Mouse (Mus musculus): ENCODE measurements around the gene Olfr324. TPM values are rescaled to one million over a fixed set of nuclear protein-coding genes. Genes with fewer than 3 reads are reported as not detected.

Olfr324 gene
- polyA plus RNA-seq (2012; rRNA removed), result not detected in 2 replicates

DNA sequence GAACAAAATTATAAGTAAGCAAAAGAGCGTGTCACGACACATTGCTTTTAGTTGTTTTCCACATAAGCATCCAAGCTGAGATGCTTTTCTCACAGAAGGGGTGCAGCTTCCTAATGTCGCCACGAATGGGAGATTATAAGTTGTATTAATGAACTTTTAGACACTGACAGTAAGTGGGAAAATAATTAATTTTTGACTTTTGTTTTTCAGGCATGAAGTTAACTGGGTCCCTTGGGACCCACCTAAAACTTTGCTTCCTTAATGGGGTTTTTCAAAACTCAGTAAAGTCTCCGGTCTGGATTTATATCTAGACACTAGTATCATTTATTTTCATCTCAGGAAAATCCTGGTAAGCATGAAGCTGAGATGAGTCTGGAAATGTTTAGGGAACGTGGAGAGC lies at the start of gene Olfr324:
Gene Olfr324 (plus strand): TSS at position 301 of the 400 bp plus-strand sequence.
- no peak within 1 kb of the TSS for H3K4me3 ChIP-seq (ENCODE audit: control insufficient read depth, insufficient read depth, low read length)
- H3K27ac ChIP-seq (ENCODE audit: control insufficient read depth, insufficient read depth, low read length), result no peak within 1 kb of the TSS
- TF ChIP-seq CTCF (IDR thresholded peaks at IDR 0.05; ENCODE audit: borderline replicate concordance, control insufficient read depth, extremely low read depth, insufficient read depth, low read length, poor library complexity) (no peak), POLR2A (IDR thresholded peaks at IDR 0.05; ENCODE audit: control insufficient read depth, extremely low read depth, insufficient read depth, low read length, poor library complexity) (no peak)
- H3K36me3 ChIP-seq (ENCODE audit: control insufficient read depth, insufficient read depth, low read length), result no peaks in the 10 kb centered on the region
- H3K4me1 ChIP-seq (replicated peaks; ENCODE audit: control insufficient read depth, insufficient read depth, low read length), result no peaks in the 10 kb centered on the region
- DNase-seq, result no peak
- WGBS, result 90% methylated on average over 6 of the region's 6 CpGs
- no peaks in the 10 kb centered on the region for H3K27me3 ChIP-seq (ENCODE audit: control insufficient read depth, insufficient read depth, low read length)

GRCm38 (mm10) chr11:58546322-58546721 lies 48.6 kb upstream of the Olfr324 start, which contains the start of gene Olfr329-ps:
Gene Olfr329-ps, minus strand, starts transcription at chr11:58546422.
- no peaks in the 10 kb centered on the region for H3K4me1 ChIP-seq (replicated peaks; ENCODE audit: control insufficient read depth, insufficient read depth, low read length)
- DNase-seq, result no peak
- no peak within 1 kb of the TSS for H3K4me3 ChIP-seq (ENCODE audit: control insufficient read depth, insufficient read depth, low read length)
- H3K36me3 ChIP-seq (ENCODE audit: control insufficient read depth, insufficient read depth, low read length), result no peaks in the 10 kb centered on the region
- no peak within 1 kb of the TSS for H3K27ac ChIP-seq (ENCODE audit: control insufficient read depth, insufficient read depth, low read length)
- H3K27me3 ChIP-seq (ENCODE audit: control insufficient read depth, insufficient read depth, low read length), result no peaks in the 10 kb centered on the region
- 87% methylated on average over 5 of the region's 5 CpGs for WGBS
- no peak for TF ChIP-seq CTCF (IDR thresholded peaks at IDR 0.05; ENCODE audit: borderline replicate concordance, control insufficient read depth, extremely low read depth, insufficient read depth, low read length, poor library complexity)
- TF ChIP-seq POLR2A (IDR thresholded peaks at IDR 0.05; ENCODE audit: control insufficient read depth, extremely low read depth, insufficient read depth, low read length, poor library complexity), result no peak

DNA sequence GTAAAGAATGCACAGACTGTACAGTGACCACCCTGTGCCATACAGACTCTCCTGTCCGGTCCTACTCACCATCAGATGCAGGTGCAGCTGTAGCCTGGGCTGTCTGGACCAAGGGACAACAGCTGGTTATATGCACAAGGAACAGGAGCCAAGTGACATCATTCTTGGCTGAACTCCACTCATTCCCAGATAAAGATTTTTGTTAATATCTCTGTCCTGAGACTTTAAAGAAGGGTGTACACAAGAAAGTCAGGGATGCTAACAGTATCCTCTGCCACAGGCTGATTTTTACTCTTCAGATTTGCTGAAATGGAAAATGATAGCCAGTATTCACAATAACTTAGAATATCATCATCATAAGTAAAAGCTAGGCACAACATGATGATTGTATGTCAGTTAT lies 39.4 kb upstream of the Olfr324 start, which contains the start of gene Olfr328:
Gene Olfr328 (minus strand): TSS at position 101 of the 400 bp plus-strand sequence.
- H3K27ac ChIP-seq (ENCODE audit: control insufficient read depth, insufficient read depth, low read length), result no peak within 1 kb of the TSS
- DNase-seq, result no peak
- H3K27me3 ChIP-seq (ENCODE audit: control insufficient read depth, insufficient read depth, low read length), result no peaks in the 10 kb centered on the region
- 86% methylated on average over 1 of the region's 1 CpGs for WGBS
- H3K36me3 ChIP-seq (ENCODE audit: control insufficient read depth, insufficient read depth, low read length), result no peaks in the 10 kb centered on the region
- no peak for TF ChIP-seq POLR2A (IDR thresholded peaks at IDR 0.05; ENCODE audit: control insufficient read depth, extremely low read depth, insufficient read depth, low read length, poor library complexity)
- no peak for TF ChIP-seq CTCF (IDR thresholded peaks at IDR 0.05; ENCODE audit: borderline replicate concordance, control insufficient read depth, extremely low read depth, insufficient read depth, low read length, poor library complexity)
- no peaks in the 10 kb centered on the region for H3K4me1 ChIP-seq (replicated peaks; ENCODE audit: control insufficient read depth, insufficient read depth, low read length)
- no peak within 1 kb of the TSS for H3K4me3 ChIP-seq (ENCODE audit: control insufficient read depth, insufficient read depth, low read length)

DNA sequence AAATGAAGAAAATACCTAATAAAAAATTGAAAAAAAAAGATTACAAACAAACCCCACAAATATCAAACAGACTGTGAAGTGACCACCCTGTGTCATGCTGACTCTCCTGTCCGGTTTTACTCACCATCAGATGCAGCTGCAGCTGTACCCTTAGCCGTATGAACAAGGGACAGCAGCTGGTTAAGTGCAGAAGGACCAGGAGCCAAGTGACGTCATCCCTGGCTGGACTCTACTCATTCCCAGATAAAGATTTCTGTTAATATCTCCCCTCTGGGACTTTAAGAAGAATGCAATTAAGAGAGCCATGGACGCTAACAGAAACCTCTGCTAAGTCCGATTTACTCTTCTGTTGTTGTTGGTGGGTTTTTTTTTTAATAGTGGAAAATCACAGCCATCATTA lies 24.5 kb upstream of the Olfr324 start, which contains the start of gene Olfr224:
Gene Olfr224 (minus strand): TSS at position 149 of the 400 bp plus-strand sequence.
- no peak for DNase-seq
- no peaks in the 10 kb centered on the region for H3K27me3 ChIP-seq (ENCODE audit: control insufficient read depth, insufficient read depth, low read length)
- no peaks in the 10 kb centered on the region for H3K36me3 ChIP-seq (ENCODE audit: control insufficient read depth, insufficient read depth, low read length)
- TF ChIP-seq CTCF (IDR thresholded peaks at IDR 0.05; ENCODE audit: borderline replicate concordance, control insufficient read depth, extremely low read depth, insufficient read depth, low read length, poor library complexity), result no peak
- 86% methylated on average over 5 of the region's 5 CpGs for WGBS
- H3K27ac ChIP-seq (ENCODE audit: control insufficient read depth, insufficient read depth, low read length), result no peak within 1 kb of the TSS
- no peak within 1 kb of the TSS for H3K4me3 ChIP-seq (ENCODE audit: control insufficient read depth, insufficient read depth, low read length)
- H3K4me1 ChIP-seq (replicated peaks; ENCODE audit: control insufficient read depth, insufficient read depth, low read length), result no peaks in the 10 kb centered on the region

GRCm38 (mm10) chr11:58577430-58577829 lies 17.5 kb upstream of the Olfr324 start, which contains the start of gene Olfr325:
Gene Olfr325, plus strand, starts transcription at chr11:58577730.
- DNase-seq, result no peak
- no peak for TF ChIP-seq POLR2A (IDR thresholded peaks at IDR 0.05; ENCODE audit: control insufficient read depth, extremely low read depth, insufficient read depth, low read length, poor library complexity)
- no peak for TF ChIP-seq CTCF (IDR thresholded peaks at IDR 0.05; ENCODE audit: borderline replicate concordance, control insufficient read depth, extremely low read depth, insufficient read depth, low read length, poor library complexity)
- no peak within 1 kb of the TSS for H3K27ac ChIP-seq (ENCODE audit: control insufficient read depth, insufficient read depth, low read length)
- H3K36me3 ChIP-seq (ENCODE audit: control insufficient read depth, insufficient read depth, low read length), result no peaks in the 10 kb centered on the region
- H3K27me3 ChIP-seq (ENCODE audit: control insufficient read depth, insufficient read depth, low read length), result no peaks in the 10 kb centered on the region
- no peak within 1 kb of the TSS for H3K4me3 ChIP-seq (ENCODE audit: control insufficient read depth, insufficient read depth, low read length)
- H3K4me1 ChIP-seq (replicated peaks; ENCODE audit: control insufficient read depth, insufficient read depth, low read length), result no peaks in the 10 kb centered on the region
- WGBS, result 92% methylated on average over 1 of the region's 1 CpGs

DNA sequence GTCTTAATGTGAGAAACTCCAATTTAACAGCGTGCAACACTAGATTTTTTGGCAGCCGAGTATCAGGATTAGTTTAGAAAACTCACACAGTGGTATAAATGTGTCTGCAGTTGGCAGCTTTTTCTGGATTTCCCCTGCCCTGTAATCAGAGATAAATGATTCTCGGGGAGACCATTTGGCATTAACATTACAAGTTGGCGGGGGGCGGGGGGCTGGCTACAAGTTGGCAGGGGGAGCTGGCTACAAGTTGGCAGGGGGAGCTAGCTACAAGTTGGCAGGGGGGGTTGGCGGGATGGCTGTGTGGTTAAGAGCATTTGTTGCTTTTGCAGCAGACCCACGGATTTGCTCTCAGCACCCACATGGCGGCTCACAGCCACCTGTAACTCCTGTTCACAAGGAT lies 16.3 kb upstream of the Olfr324 start:
- Histone ChIP-seq H3K36me3 (ENCODE audit: control insufficient read depth, insufficient read depth, low read length) (no peaks in the 10 kb centered on the region), H3K27ac (ENCODE audit: control insufficient read depth, insufficient read depth, low read length) (no peak overlapping the region), H3K4me3 (ENCODE audit: control insufficient read depth, insufficient read depth, low read length) (no peak overlapping the region), H3K4me1 (replicated peaks; ENCODE audit: control insufficient read depth, insufficient read depth, low read length) (no peaks in the 10 kb centered on the region), H3K27me3 (ENCODE audit: control insufficient read depth, insufficient read depth, low read length) (no peaks in the 10 kb centered on the region)
- 79% methylated on average over 8 of the region's 8 CpGs for WGBS
- TF ChIP-seq POLR2A (IDR thresholded peaks at IDR 0.05; ENCODE audit: control insufficient read depth, extremely low read depth, insufficient read depth, low read length, poor library complexity) (no peak), CTCF (IDR thresholded peaks at IDR 0.05; ENCODE audit: borderline replicate concordance, control insufficient read depth, extremely low read depth, insufficient read depth, low read length, poor library complexity) (no peak)
- no peak for DNase-seq

- Histone ChIP-seq H3K27me3 (ENCODE audit: control insufficient read depth, insufficient read depth, low read length) (no peaks in the 10 kb centered on the region), H3K4me3 (ENCODE audit: control insufficient read depth, insufficient read depth, low read length) (no peak overlapping the region), H3K27ac (ENCODE audit: control insufficient read depth, insufficient read depth, low read length) (no peak overlapping the region), H3K36me3 (ENCODE audit: control insufficient read depth, insufficient read depth, low read length) (no peaks in the 10 kb centered on the region), H3K4me1 (replicated peaks; ENCODE audit: control insufficient read depth, insufficient read depth, low read length) (no peaks in the 10 kb centered on the region)
- 70% methylated on average over 7 of the region's 7 CpGs for WGBS
- TF ChIP-seq CTCF (IDR thresholded peaks at IDR 0.05; ENCODE audit: borderline replicate concordance, control insufficient read depth, extremely low read depth, insufficient read depth, low read length, poor library complexity), result no peak
- no peak for TF ChIP-seq POLR2A (IDR thresholded peaks at IDR 0.05; ENCODE audit: control insufficient read depth, extremely low read depth, insufficient read depth, low read length, poor library complexity)
- peak; percentile 35 for DNase-seq
These were observed 7.0 kb upstream of the Olfr324 start for GRCm38 (mm10) chr11:58587898-58588348.

Data from thymus, adult 2 months (tissue).